Mouse (Mus musculus): ENCODE data around the gene Gpank1.

GRCm38 (mm10) chr17:35172445-35173234 lies 51.4 kb downstream of the Gpank1 start:
- TF ChIP-seq CTCF (IDR thresholded peaks at IDR 0.05; ENCODE audit: extremely low read depth, insufficient read length, insufficient replicate concordance, low read depth, low read length) (no peak), POLR2A (IDR thresholded peaks at IDR 0.05; ENCODE audit: low read depth, low read length) (no peak)
